In the genomic region with DNA sequence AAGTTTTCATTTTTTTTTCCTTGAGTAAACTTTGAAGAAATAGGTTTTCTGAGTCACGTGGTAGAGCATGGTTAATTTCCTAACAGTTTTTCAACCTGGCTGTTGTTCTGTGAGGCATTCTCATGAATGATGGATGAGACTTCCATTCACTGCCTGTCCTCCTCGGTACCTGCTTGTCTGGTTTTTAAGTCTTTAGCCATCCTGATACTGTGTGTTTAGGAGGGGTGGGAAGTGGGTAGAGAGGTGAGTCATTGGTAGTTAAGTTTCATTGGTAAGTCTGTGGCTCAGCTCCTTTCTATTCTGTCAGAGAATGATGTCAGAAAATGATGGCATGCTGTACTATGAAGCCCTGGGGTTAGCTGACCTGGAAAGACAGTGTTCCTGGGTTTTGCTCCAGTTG, we compare ENCODE assay signal across 26 mouse cellular contexts.
"Had no signal": no experiment of that assay in that cellular context is flagged by ENCODE, and none has a peak within 500 bp of the region (broad histone marks: within the 10 kb centered on the region; RNA-seq: fewer than 3 reads in every experiment).

No protein-coding gene starts in this region.

- ATAC-seq: hindbrain, embryonic 16.5 days; inflammation-experienced regulatory T-cells, adult 6 months; intestine, embryonic 15.5 days; intestine, postnatal 0 days; liver, embryonic 12.5 days had no signal

- DNase-seq: gastrocnemius, adult 2 months; gastrocnemius, postnatal 10 days; gastrocnemius, postnatal 25 days; heart, postnatal 10 days; heart, postnatal 4 days; kidney, adult 18-20 months; kidney, adult 9 months; kidney, postnatal 14 days; kidney, postnatal 36 days; layer of hippocampus, adult 9-11 months; layer of hippocampus, postnatal 36 days; left cerebral cortex, postnatal 4 days had no signal

- H3K36me3 ChIP-seq: heart, embryonic 10.5 days; heart, embryonic 12.5 days; hindbrain, embryonic 10.5 days; hindbrain, embryonic 12.5 days; intestine, embryonic 15.5 days; kidney, embryonic 15.5 days; limb, embryonic 13.5 days; limb, embryonic 15.5 days; liver, embryonic 12.5 days had no signal

- H3K4me3 ChIP-seq: gastrocnemius, adult 2 months; heart, embryonic 10.5 days; heart, embryonic 12.5 days; hindbrain, embryonic 10.5 days; hindbrain, embryonic 12.5 days; intestine, embryonic 15.5 days; kidney, embryonic 15.5 days; limb, embryonic 13.5 days; limb, embryonic 15.5 days; liver, embryonic 12.5 days had no signal

- H3K4me2 ChIP-seq: heart, embryonic 12.5 days; hindbrain, embryonic 12.5 days; hindbrain, embryonic 14.5 days; intestine, embryonic 15.5 days; kidney, embryonic 15.5 days; limb, embryonic 13.5 days; limb, embryonic 15.5 days; liver, embryonic 12.5 days had no signal

- H3K9ac ChIP-seq: heart, embryonic 12.5 days; hindbrain, embryonic 12.5 days; hindbrain, embryonic 14.5 days; intestine, embryonic 15.5 days; kidney, embryonic 15.5 days; limb, embryonic 13.5 days; limb, embryonic 15.5 days; liver, embryonic 12.5 days had no signal

- H3K27ac ChIP-seq: gastrocnemius, adult 2 months; heart, embryonic 10.5 days; hindbrain, embryonic 10.5 days; hindbrain, embryonic 12.5 days; hindbrain, embryonic 14.5 days; intestine, embryonic 15.5 days; kidney, embryonic 15.5 days; kidney, postnatal 0 days; limb, embryonic 13.5 days; limb, embryonic 15.5 days; liver, embryonic 12.5 days had no signal

- H3K4me1 ChIP-seq: liver, embryonic 12.5 days had no signal

- H3K27me3 ChIP-seq: heart, embryonic 12.5 days; hindbrain, embryonic 12.5 days; intestine, embryonic 15.5 days; kidney, embryonic 15.5 days; limb, embryonic 13.5 days; limb, embryonic 15.5 days; liver, embryonic 12.5 days had no signal

- H3K9me3 ChIP-seq: heart, embryonic 10.5 days; heart, embryonic 12.5 days; hindbrain, embryonic 10.5 days; hindbrain, embryonic 12.5 days; intestine, embryonic 15.5 days; kidney, embryonic 15.5 days; limb, embryonic 13.5 days; limb, embryonic 15.5 days; liver, embryonic 12.5 days had no signal
